Mouse (Mus musculus): ENCODE measurements at regions not wholly inside any gene's neighbourhood (a gene's known extent, or its start where the extent isn't known, plus 50 kb on each side); places are given as distances from the start of the nearest gene placed in this dataset.

- WGBS, result 82% methylated on average over 6 of the region's 6 CpGs
- Histone ChIP-seq H3K27me3 (no peaks in the 10 kb centered on the region), H3K9me3 (no peaks in the 10 kb centered on the region), H3K36me3 (no peaks in the 10 kb centered on the region), H3K9ac (replicated peaks) (no peak overlapping the region), H3K27ac (no peak overlapping the region), H3K4me3 (replicated peaks) (no peak overlapping the region), H3K4me1 (replicated peaks) (no peaks in the 10 kb centered on the region), H3K4me2 (replicated peaks) (no peak overlapping the region)
- no peak for ATAC-seq
These were observed 486.7 kb downstream of the Epha4 start for GRCm38 (mm10) chr1:77028216-77028615.

- ATAC-seq, result no peak
- WGBS, result 91% methylated on average over 6 of the region's 6 CpGs
- Histone ChIP-seq H3K4me2 (replicated peaks) (no peak overlapping the region), H3K27me3 (no peaks in the 10 kb centered on the region), H3K9ac (replicated peaks) (no peak overlapping the region), H3K4me3 (replicated peaks) (no peak overlapping the region), H3K9me3 (no peaks in the 10 kb centered on the region), H3K36me3 (no peaks in the 10 kb centered on the region), H3K27ac (no peak overlapping the region), H3K4me1 (replicated peaks) (no peaks in the 10 kb centered on the region)
These were observed 485.8 kb downstream of the Epha4 start for GRCm38 (mm10) chr1:77029091-77029490.

GRCm38 (mm10) chr1:77043749-77044564 lies 470.9 kb downstream of the Epha4 start:
- H3K9ac ChIP-seq (replicated peaks), result no peak overlapping the region
- H3K4me2 ChIP-seq (replicated peaks), result no peak overlapping the region
- H3K27ac ChIP-seq, result no peak overlapping the region
- no peaks in the 10 kb centered on the region for H3K4me1 ChIP-seq (replicated peaks)
- no peak overlapping the region for H3K4me3 ChIP-seq (replicated peaks)
- no peaks in the 10 kb centered on the region for H3K9me3 ChIP-seq
- no peaks in the 10 kb centered on the region for H3K36me3 ChIP-seq
- WGBS, result 88% methylated on average over 13 of the region's 14 CpGs
- H3K27me3 ChIP-seq, result no peaks in the 10 kb centered on the region
- ATAC-seq, result no peak

- Histone ChIP-seq H3K27me3 (no peaks in the 10 kb centered on the region), H3K36me3 (no peaks in the 10 kb centered on the region), H3K9me3 (no peaks in the 10 kb centered on the region), H3K4me2 (replicated peaks) (no peak overlapping the region), H3K4me1 (replicated peaks) (no peaks in the 10 kb centered on the region), H3K4me3 (replicated peaks) (no peak overlapping the region), H3K9ac (replicated peaks) (no peak overlapping the region), H3K27ac (no peak overlapping the region)
- 88% methylated on average over 7 of the region's 7 CpGs for WGBS
- ATAC-seq, result no peak
These were observed 466.0 kb downstream of the Epha4 start for GRCm38 (mm10) chr1:77048720-77049406.

- Histone ChIP-seq H3K27ac (no peak overlapping the region), H3K27me3 (no peaks in the 10 kb centered on the region), H3K9me3 (no peaks in the 10 kb centered on the region), H3K4me1 (replicated peaks) (no peaks in the 10 kb centered on the region), H3K9ac (replicated peaks) (no peak overlapping the region), H3K4me2 (replicated peaks) (no peak overlapping the region), H3K4me3 (replicated peaks) (no peak overlapping the region), H3K36me3 (no peaks in the 10 kb centered on the region)
- WGBS, result 74% methylated on average over 5 of the region's 5 CpGs
- ATAC-seq, result no peak
These were observed 463.6 kb downstream of the Epha4 start for GRCm38 (mm10) chr1:77051239-77051638.

- Histone ChIP-seq H3K27me3 (no peaks in the 10 kb centered on the region), H3K9me3 (no peaks in the 10 kb centered on the region), H3K36me3 (no peaks in the 10 kb centered on the region), H3K9ac (replicated peaks) (no peak overlapping the region), H3K27ac (no peak overlapping the region), H3K4me3 (replicated peaks) (no peak overlapping the region), H3K4me1 (replicated peaks) (no peaks in the 10 kb centered on the region), H3K4me2 (replicated peaks) (no peak overlapping the region)
- no peak for ATAC-seq
- WGBS, result 79% methylated on average over 4 of the region's 4 CpGs
These were observed 460.9 kb downstream of the Epha4 start for GRCm38 (mm10) chr1:77053837-77054540.

- Histone ChIP-seq H3K4me2 (replicated peaks) (no peak overlapping the region), H3K4me3 (replicated peaks) (no peak overlapping the region), H3K4me1 (replicated peaks) (no peaks in the 10 kb centered on the region), H3K36me3 (no peaks in the 10 kb centered on the region), H3K9ac (replicated peaks) (no peak overlapping the region), H3K9me3 (no peaks in the 10 kb centered on the region), H3K27me3 (no peaks in the 10 kb centered on the region), H3K27ac (no peak overlapping the region)
- ATAC-seq, result no peak
- WGBS, result 87% methylated on average over 3 of the region's 3 CpGs
These were observed 452.4 kb downstream of the Epha4 start for GRCm38 (mm10) chr1:77062468-77062867.

GRCm38 (mm10) chr1:77073071-77073470 lies 441.8 kb downstream of the Epha4 start:
- 44% methylated on average over 1 of the region's 1 CpGs for WGBS
- no peak overlapping the region for H3K27ac ChIP-seq

GRCm38 (mm10) chr1:77074926-77075885 lies 439.7 kb downstream of the Epha4 start:
- WGBS, result 84% methylated on average over 13 of the region's 13 CpGs
- Histone ChIP-seq H3K4me2 (replicated peaks) (no peak overlapping the region), H3K4me1 (replicated peaks) (peaks cover 11% of the 10 kb centered on the region; the same call in 1 of the 2 replicates), H3K36me3 (no peaks in the 10 kb centered on the region), H3K27ac (no peak overlapping the region), H3K4me3 (replicated peaks) (no peak overlapping the region), H3K27me3 (0 out of 2 replicates have a peak, but pooled peaks cover 3% of the 10 kb centered on the region), H3K9me3 (no peaks in the 10 kb centered on the region), H3K9ac (replicated peaks) (no peak overlapping the region)
- no peak for ATAC-seq

More at GRCm38 (mm10) chr1:77073071-77073470, 441.8 kb downstream of the Epha4 start:
- H3K27me3 ChIP-seq, result 0 out of 2 replicates have a peak, but pooled peaks cover 3% of the 10 kb centered on the region
- H3K4me2 ChIP-seq (replicated peaks), result no peak overlapping the region
- no peak for ATAC-seq
- H3K4me1 ChIP-seq (replicated peaks), result peaks cover 11% of the 10 kb centered on the region; the same call in 1 of the 2 replicates
- H3K9ac ChIP-seq (replicated peaks), result no peak overlapping the region
- no peaks in the 10 kb centered on the region for H3K9me3 ChIP-seq
- no peaks in the 10 kb centered on the region for H3K36me3 ChIP-seq
- no peak overlapping the region for H3K4me3 ChIP-seq (replicated peaks)

GRCm38 (mm10) chr1:77080767-77081166 lies 434.1 kb downstream of the Epha4 start:
- Histone ChIP-seq H3K36me3 (no peaks in the 10 kb centered on the region), H3K9me3 (no peaks in the 10 kb centered on the region), H3K4me1 (replicated peaks) (peaks cover 23% of the 10 kb centered on the region), H3K27me3 (no peaks in the 10 kb centered on the region; the same call in 1 of the 2 replicates), H3K4me3 (replicated peaks) (no peak overlapping the region), H3K9ac (replicated peaks) (no peak overlapping the region), H3K4me2 (replicated peaks) (no peak overlapping the region), H3K27ac (no peak overlapping the region)
- peak; percentile 67; the same call in 1 of the 2 replicates for ATAC-seq
- WGBS, result 20% methylated on average over 5 of the region's 5 CpGs

- no peaks in the 10 kb centered on the region; the same call in 1 of the 2 replicates for H3K27me3 ChIP-seq
- no peak overlapping the region for H3K27ac ChIP-seq
- no peak overlapping the region for H3K4me2 ChIP-seq (replicated peaks)
- ATAC-seq, result peak; percentile 64; the same call in 1 of the 2 replicates
- WGBS, result 35% methylated on average over 7 of the region's 7 CpGs
- no peaks in the 10 kb centered on the region for H3K9me3 ChIP-seq
- no peak overlapping the region for H3K9ac ChIP-seq (replicated peaks)
- no peaks in the 10 kb centered on the region for H3K36me3 ChIP-seq
- peaks cover 23% of the 10 kb centered on the region for H3K4me1 ChIP-seq (replicated peaks)
- H3K4me3 ChIP-seq (replicated peaks), result no peak overlapping the region
These were observed 433.2 kb downstream of the Epha4 start for GRCm38 (mm10) chr1:77081660-77082059.
